Mouse (Mus musculus): ENCODE measurements around the gene Ppm1b.
"Not testable (repeated sequence)": the region's sequence is repeated elsewhere in the genome, so short reads cannot be mapped to it uniquely, and the experiment has no call there.

Gene Ppm1b

GRCm38 (mm10) chr17:84956441-84956840 lies at the start of gene Ppm1b:
TSS of gene Ppm1b (plus strand) at chr17:84956741.
- DNase-seq = no peak

- DNase-seq = no peak
Observed at GRCm38 (mm10) chr17:84921666-84922376, 34.7 kb upstream of the Ppm1b start.

- no peak for DNase-seq
Observed at GRCm38 (mm10) chr17:84924779-84925178, 31.8 kb upstream of the Ppm1b start.

GRCm38 (mm10) chr17:84926233-84926632 lies 30.3 kb upstream of the Ppm1b start:
- DNase-seq = no peak

- DNase-seq = no peak
Observed at GRCm38 (mm10) chr17:84927580-84927979, 29.0 kb upstream of the Ppm1b start.

GRCm38 (mm10) chr17:84932943-84933342 lies 23.6 kb upstream of the Ppm1b start:
- no peak for DNase-seq

GRCm38 (mm10) chr17:84933968-84934367 lies 22.6 kb upstream of the Ppm1b start:
- DNase-seq = no peak

- DNase-seq = not testable (repeated sequence)
Observed at GRCm38 (mm10) chr17:84935620-84936019, 20.9 kb upstream of the Ppm1b start.

- no peak for DNase-seq
Observed at GRCm38 (mm10) chr17:84936301-84936700, 20.2 kb upstream of the Ppm1b start.

- no peak for DNase-seq
Observed at GRCm38 (mm10) chr17:84936809-84937208, 19.7 kb upstream of the Ppm1b start.

- DNase-seq = no peak
Observed at GRCm38 (mm10) chr17:84937220-84937619, 19.3 kb upstream of the Ppm1b start.

- DNase-seq = no peak
Observed at GRCm38 (mm10) chr17:84938215-84938614, 18.3 kb upstream of the Ppm1b start.

- DNase-seq = no peak
Observed at GRCm38 (mm10) chr17:84940017-84940731, 16.4 kb upstream of the Ppm1b start.

GRCm38 (mm10) chr17:84941291-84941868 lies 15.2 kb upstream of the Ppm1b start:
- DNase-seq = no peak

- no peak for DNase-seq
Observed at GRCm38 (mm10) chr17:84942358-84943032, 14.0 kb upstream of the Ppm1b start.

GRCm38 (mm10) chr17:84943033-84943393 lies 13.5 kb upstream of the Ppm1b start:
- DNase-seq = no peak

- DNase-seq = no peak
Observed at GRCm38 (mm10) chr17:84944348-84944747, 12.2 kb upstream of the Ppm1b start.

GRCm38 (mm10) chr17:84952521-84952920 lies 4.0 kb upstream of the Ppm1b start:
- DNase-seq = no peak

GRCm38 (mm10) chr17:84953776-84954175 lies 2.8 kb upstream of the Ppm1b start:
- DNase-seq = no peak

- DNase-seq = no peak
Observed at GRCm38 (mm10) chr17:84954881-84955280, 1.7 kb upstream of the Ppm1b start.

- peak; percentile 71 for DNase-seq
Observed at GRCm38 (mm10) chr17:84956931-84957486, 468 bp downstream of the Ppm1b start.

GRCm38 (mm10) chr17:84957487-84958259 lies 1.1 kb downstream of the Ppm1b start:
- DNase-seq = peak; percentile 98

Data from right cerebral cortex, postnatal 4 days (tissue).